Mouse (Mus musculus): ENCODE measurements around the gene Eef1b2. TPM values are rescaled to one million over a fixed set of nuclear protein-coding genes. Genes with fewer than 3 reads are reported as not detected.
A peak's percentile ranks its signal among the peaks of the same experiment; 100 is the strongest.

Eef1b2 gene
- total RNA-seq, 2 experiments from 2014 or later = 349 to 361 TPM

GRCm38 (mm10) chr1:63190851-63191250 lies 14.2 kb downstream of the Eef1b2 start:
- DNase-seq (ENCODE audit: low spot score in 2 of 2) = no peak

- no peak for DNase-seq (ENCODE audit: low spot score in 2 of 2)
These were observed 15.9 kb downstream of the Eef1b2 start for GRCm38 (mm10) chr1:63192306-63193065.

GRCm38 (mm10) chr1:63195848-63196512 lies 19.4 kb downstream of the Eef1b2 start:
- no peak for DNase-seq (ENCODE audit: low spot score in 2 of 2)

- no peak for DNase-seq (ENCODE audit: low spot score in 2 of 2)
These were observed 22.8 kb downstream of the Eef1b2 start for GRCm38 (mm10) chr1:63199387-63199786.

- no peak for DNase-seq (ENCODE audit: low spot score in 2 of 2)
These were observed 23.7 kb downstream of the Eef1b2 start for GRCm38 (mm10) chr1:63200322-63200721.

GRCm38 (mm10) chr1:63201672-63202071 lies 25.0 kb downstream of the Eef1b2 start:
- DNase-seq (ENCODE audit: low spot score in 2 of 2) = no peak

GRCm38 (mm10) chr1:63203471-63203870 lies 26.8 kb downstream of the Eef1b2 start:
- no peak for DNase-seq (ENCODE audit: low spot score in 2 of 2)

- DNase-seq (ENCODE audit: low spot score in 2 of 2) = no peak
These were observed 27.5 kb downstream of the Eef1b2 start for GRCm38 (mm10) chr1:63203950-63204659.

GRCm38 (mm10) chr1:63204660-63205394 lies 28.2 kb downstream of the Eef1b2 start:
- DNase-seq (ENCODE audit: low spot score in 2 of 2) = no peak

- no peak for DNase-seq (ENCODE audit: low spot score in 2 of 2)
These were observed 31.0 kb downstream of the Eef1b2 start for GRCm38 (mm10) chr1:63207607-63208006.

GRCm38 (mm10) chr1:63209861-63210529 lies 33.4 kb downstream of the Eef1b2 start:
- no peak for DNase-seq (ENCODE audit: low spot score in 2 of 2)

- DNase-seq (ENCODE audit: low spot score in 2 of 2) = peak; percentile 8 to 9
These were observed 37.0 kb downstream of the Eef1b2 start for GRCm38 (mm10) chr1:63213478-63214270.

- no peak for DNase-seq (ENCODE audit: low spot score in 2 of 2)
These were observed 37.6 kb downstream of the Eef1b2 start, which contains the start of gene Gpr1 for GRCm38 (mm10) chr1:63214271-63214558. Gene Gpr1, minus strand, starts transcription at chr1:63214543.

- no peak for DNase-seq (ENCODE audit: low spot score in 2 of 2)
These were observed 38.0 kb downstream of the Eef1b2 start for GRCm38 (mm10) chr1:63214631-63215030.

GRCm38 (mm10) chr1:63219277-63219676 lies 42.7 kb downstream of the Eef1b2 start:
- no peak for DNase-seq (ENCODE audit: low spot score in 2 of 2)

- no peak for DNase-seq (ENCODE audit: low spot score in 2 of 2)
These were observed 48.4 kb downstream of the Eef1b2 start for GRCm38 (mm10) chr1:63225009-63225408.

GRCm38 (mm10) chr1:63225890-63226289 lies 49.3 kb downstream of the Eef1b2 start:
- no peak for DNase-seq (ENCODE audit: low spot score in 2 of 2)

- DNase-seq (ENCODE audit: low spot score in 2 of 2) = no peak
These were observed 50.6 kb downstream of the Eef1b2 start for GRCm38 (mm10) chr1:63227241-63227640.

All from left cerebral cortex, adult 18-20 months (tissue).